Mouse (Mus musculus) c-Kit-positive CD71-positive TER-119-positive erythroid progenitor cells, embryonic 14.5 days (primary cell): Measurements from ENCODE around the gene Proser2.

ENCODE experiments used
- DNase-seq: peaks from one replicate; pipeline ENCODE4 v3.0.0-alpha.2; 2013; ENCODE audit warnings: low spot score

Gene Proser2

DNA sequence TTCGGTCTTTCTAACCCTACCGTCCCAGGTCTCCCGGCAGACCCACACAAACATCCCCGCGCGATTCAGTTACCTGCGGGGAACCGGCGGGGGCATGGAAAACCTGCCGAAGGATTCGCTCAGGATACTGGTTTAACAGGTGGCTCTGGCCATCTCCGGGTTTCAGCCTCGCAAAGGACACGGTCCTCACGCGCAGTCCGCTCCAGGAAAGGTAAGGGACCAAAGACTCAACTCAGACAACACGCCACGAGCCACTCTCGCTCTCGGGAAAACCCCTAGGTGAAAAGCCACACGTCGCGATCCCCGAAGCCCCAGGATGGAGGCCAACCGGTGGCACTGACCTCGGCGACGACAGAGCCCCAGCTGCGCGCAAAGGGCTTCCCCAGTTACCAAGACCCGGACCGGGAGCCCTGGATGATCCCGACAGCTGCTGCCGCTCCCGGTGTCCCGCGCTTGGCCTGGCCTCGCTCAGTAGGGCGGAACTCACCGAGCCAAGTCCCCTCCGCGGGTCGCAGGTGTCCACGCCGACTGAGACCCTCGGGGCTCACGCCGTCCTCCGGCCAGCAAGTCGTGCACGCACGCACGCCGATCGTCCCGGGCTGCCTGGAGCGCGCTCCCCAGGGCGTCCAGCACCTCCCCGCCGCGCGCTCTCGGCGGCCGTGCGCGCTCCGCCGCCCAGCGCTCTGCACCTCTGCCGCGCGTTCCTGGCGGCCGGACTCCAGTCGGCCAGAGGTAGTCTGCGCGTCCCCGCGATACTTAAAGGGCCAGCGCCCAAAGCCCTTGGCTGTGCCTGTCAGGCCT, at the start of gene Proser2:
Gene Proser2, minus strand, starts transcription at position 657 of the 801 bp plus-strand sequence.
- peak; percentile 11 for DNase-seq

DNA sequence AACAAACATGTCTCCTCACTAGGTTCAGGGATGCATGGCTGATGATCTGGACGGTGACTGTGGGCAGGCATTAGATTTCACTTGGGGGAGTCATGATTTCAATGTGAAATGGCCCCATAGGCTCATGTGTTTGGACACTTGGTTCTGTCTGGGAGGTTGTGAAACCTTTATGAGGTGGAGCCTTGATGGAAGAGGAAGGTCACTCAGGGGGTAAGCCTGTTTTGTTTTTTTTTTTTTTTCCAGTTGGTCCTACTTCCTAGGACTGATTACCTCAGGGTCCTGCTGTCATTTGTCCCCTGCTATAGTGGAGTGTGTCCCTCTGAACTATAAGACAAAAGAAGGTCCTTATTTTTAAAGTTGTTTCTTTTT, 49.7 kb upstream of the Proser2 start:
- no peak for DNase-seq

DNA sequence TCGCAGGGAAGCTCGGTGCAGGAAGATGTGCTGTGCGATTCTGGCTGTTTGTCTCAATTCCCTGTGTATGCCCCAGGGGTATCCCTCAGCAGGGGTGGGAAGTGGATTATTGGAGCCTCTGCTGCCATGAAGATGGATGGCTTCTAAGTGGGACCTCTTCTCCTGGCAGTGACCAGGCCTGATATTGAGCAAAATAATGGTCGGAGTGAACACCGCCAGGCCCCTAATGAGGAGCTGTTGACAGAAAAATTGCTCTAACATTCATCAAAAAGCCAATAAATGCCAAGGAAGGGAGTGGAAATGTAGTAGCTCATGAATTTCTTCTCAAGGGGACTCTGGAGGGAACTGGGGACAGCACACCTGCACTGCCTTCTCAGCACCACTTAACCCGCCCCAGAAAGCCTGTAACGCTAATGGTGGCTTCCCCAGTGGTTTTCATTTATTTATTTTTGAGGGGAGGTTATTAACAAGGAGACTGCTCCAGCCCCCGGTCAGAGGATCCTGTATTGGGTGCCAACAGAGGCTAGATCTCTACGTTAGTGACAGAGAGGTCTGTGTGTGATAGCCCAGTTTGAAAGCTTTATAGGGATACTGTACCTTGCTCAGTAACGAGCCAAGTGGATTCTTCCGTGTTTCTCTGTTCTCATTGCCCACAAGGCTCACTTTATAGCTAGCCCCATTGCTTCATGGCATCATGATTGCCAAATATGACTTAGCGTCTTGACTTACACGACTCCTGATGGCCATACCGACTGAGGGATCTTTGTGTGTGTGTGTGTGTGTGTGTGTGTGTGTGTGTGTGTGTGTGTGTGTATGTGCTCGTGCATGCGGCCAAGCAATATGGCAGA, 49.1 kb upstream of the Proser2 start:
- DNase-seq, result no peak

DNA sequence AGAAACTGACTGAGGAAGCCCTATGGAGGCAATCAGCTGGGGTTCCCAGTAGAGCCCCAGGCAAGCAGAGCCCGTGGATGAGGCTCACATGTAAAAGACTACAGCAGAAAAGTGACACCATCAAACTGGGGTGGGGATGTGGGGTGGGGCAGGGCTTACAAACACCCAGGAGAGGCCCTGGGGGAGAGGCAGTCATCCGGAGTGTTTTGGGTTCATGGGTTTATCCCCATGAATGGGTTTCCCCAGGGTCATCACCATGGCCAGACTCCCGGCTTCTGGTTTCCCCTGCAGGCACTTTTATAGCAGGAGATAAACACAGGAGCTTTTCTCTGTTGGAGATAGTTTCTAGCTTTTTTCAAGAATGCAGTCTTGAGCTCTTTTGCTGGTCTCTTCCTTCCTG, 43.0 kb upstream of the Proser2 start:
- no peak for DNase-seq

DNA sequence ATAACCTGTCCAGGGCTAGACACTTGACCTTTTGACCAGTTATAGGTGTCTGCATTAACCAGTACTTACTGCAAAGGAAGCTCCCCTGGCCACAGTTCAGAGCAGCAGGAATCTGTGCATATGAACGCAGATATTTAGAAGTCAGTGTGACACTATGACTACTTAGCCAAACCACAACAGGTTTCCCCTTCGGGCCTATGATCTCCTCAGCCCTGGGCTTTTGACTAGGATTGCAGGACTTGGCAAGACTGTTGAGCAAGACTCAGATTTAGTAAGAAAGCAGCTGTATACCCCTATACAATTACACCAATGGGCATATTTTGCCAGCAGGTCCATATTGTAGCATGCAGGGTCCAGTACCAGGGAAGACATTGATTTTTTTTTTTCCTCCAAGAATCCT, 38.5 kb upstream of the Proser2 start:
- DNase-seq, result no peak

DNA sequence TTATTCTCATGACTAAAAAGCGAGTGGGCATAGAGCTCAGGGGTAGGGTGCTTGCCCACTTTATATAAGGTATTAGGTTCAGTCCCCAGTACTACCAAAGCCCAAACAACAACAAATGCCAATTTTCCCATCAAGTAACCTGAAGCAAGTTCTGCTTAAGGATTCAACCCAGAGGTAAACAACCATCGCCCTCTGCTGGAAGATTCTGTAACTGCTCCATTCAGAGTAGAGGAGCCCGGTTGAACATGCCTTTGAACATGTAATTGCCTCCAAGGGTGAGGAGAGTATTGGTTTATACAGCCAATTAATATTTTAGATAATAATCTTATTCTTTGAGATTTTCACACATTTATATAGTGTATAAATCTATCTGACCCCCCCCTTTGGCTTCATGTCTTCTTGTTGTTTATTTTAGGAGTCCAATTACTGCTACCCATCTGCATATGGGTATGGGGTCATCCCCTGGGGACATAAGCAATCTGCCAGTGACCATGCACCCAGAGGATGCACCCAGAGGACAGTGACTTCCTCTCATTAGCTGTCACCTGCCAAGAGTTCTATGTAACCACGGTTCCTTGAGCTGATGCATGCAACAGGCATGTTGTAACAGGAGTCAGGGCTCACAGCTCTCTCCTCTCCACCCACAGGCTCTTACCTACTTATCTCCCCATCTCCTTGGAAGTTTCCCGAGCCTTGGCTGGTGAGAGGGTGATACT, 38.0 kb upstream of the Proser2 start:
- DNase-seq, result peak; percentile 60

DNA sequence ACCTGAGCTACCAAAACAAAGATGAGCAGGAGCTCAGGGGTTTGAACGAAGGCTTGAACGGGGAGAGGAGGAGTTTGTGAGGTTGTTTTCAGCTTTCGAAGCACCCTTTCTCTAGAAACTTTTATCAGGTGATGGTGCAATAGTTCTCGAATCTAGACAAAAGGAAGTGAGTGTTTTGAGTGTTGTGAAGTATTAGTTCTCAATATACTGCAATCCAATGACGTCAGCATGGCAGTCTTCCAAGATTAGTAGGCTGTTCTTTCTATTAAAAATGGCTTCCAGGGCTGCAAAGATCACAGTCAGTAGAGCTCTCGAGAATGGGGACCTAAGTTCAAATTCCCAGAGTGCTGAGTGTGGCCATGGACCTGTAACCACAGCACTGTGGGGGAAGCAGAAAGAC, 35.8 kb upstream of the Proser2 start:
- DNase-seq, result no peak

DNA sequence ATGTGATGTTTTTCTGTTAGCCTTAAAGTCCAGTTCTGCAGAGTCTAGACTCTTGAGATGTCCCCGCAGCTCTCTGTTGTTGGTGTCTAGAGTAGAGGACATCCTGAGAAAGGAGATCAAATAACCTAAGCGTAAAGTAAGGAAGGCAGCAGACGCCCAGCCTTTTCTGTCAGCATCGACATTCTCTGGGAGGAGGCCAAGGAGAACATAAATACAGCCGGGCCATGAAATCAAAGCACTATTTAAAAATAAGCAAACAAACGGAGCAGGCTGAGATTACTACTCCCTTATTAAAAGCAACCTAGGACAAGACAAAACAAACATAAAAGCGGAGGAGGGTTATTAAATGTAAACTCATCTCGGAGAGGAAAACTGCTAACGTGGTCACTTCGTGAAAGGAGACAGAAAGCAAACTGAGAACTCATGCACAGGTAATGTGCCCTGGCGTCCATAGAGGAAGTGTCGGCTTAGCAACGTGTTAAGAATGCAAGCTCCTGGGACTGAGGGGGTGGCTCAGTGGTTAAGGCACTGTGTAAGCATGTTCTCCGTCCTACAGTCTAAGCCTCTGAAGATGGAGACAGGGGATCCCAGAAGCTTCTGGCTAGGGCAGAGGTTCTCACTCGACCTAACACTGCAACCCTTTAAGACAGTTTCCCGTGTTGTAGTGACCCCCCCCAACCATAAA, 34.7 kb upstream of the Proser2 start:
- DNase-seq, result no peak

DNA sequence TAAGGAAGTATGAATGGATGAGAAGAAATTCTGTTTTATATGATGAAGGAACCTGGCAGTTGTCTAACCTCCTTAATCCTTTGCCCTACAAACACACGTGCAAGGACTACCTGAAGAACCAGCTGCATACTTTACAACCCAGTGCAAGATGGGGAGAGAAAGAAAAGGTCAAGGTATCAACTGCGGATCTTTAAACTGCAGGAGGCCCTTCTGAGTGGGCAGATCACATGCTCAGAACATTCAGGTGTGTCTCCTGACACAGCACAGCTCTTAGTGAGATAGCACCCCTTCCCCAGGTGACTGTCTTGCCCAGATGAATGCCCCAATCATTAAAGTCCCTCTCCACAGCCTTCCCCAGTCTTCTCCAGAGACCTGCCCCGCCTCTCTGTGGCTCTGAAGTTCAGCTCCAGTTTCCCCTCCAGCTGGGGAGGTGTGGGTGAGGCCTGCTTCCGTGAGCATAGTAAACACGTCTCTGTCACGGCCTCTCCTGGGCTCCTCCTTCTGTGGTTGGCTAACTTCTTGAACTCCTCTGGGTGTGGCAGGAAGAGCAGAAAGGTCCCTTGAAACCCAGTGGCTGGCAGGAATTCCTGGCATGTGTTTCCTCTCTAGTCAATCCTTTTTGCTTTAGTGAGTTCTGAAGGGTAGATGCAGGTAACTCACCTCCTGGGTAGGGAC, 32.5 kb upstream of the Proser2 start:
- no peak for DNase-seq

DNA sequence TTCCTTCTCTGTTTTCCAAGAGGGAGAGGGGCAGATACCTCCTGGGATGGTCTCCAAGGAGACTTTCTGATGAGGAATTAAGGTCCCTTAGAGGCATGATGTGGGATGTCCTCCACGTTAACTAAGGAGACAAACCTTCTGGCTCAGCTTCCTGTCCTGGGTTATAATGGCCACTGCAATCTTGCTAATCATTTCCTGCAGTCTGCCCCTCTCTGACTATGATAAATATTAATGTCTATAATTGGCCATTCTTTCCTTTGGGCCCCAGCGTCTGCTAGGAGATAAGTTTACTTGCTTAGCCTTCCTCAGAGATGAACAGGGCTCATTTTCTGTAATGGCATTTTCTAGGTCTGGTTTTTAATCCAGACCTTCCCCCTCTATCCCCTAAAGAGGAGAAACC, 29.7 kb upstream of the Proser2 start:
- DNase-seq, result no peak

DNA sequence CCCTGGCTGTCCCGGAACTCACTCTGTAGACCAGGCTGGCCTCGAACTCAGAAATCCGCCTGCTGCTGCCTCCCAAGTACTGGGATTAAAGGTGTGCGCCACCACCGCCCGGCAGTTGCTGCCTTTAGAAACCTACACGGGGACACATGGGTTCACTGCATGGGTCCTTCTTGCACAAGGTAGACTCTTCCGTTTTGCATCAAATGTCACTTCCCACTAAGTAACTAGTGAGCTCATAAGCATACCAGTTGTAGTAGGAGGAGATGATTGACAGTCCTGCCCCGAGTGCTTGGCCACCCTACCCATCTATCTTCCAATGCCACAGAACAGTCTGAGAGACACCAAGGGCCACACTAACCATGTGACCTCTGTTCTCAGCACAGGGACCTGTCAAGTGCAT, 29.2 kb upstream of the Proser2 start:
- DNase-seq, result no peak

DNA sequence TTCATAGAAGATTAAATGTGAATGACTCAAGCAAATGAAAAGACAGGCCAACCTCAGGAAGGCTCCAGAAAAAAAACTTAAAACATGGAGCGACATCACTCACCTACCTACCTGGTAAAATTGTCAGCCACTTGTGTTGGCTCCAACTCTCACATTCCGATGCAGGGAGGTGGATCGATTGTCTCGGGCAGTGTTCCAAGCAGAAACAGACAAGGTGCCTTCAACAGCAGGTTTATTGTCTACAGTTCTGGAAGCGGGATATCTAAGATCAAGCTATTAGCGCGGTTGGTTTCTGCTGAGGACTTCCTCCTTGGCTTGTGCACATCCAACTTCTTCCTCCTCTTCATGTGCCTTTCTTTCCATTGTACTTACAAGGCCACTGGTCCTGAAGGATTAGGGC, 27.6 kb upstream of the Proser2 start:
- no peak for DNase-seq

DNA sequence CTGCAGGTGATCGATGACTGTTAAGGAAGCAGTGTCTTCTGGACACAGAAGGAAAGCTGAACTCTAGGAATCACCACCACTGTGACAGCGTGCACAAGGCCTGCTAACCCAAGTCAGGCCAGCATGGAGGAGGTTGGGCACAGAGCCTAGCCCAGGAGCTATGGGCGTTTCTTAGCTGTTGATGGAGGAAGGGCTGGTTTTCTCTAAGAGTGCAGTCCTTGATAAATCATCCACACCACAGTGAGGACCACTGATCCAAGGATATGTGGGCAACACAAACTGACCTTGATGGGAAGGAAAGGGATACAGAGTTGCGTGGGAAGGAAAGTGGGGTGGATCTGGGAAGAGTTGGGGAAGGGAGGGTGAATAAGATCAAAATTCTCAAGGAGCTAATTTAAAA, 27.2 kb upstream of the Proser2 start:
- no peak for DNase-seq

DNA sequence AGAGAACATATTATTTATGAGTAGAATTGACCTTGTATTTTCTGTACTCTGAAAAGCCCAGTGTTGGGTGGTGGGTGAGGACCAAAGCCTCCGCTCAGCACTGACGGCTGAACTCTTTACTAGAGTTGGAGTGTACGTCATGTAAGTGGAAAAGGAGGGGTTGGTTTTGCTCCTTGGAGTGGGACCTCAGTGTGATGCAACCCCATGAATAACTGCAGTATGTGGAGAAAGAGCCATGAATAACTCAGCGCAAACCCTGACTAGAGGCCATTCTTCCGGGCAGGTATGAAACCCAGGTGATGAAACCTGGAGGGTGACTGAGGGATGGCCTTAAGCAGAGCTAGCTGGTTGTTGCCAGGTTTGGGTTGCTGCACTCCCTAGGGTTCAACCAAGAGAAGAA, 19.8 kb upstream of the Proser2 start:
- DNase-seq, result no peak

DNA sequence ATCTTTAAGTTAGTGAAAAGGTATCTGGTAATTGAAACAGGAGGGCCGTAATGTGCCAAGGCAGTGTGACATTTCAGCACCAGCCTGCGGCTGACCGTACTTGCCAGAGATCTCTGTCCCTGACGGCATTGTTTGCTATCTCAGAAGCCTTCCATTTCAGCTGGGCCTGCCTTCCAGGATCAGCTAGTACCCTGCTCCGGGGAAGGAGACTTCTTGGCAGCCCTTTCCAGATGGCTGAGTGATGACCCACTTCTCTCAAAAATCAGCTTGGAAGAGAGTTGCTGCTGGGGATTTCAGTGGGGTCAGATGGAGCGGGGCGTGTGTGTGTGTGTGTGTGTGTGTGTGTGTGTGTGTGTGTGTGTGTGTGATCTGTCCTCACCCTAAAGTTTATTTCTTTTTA, 16.9 kb upstream of the Proser2 start:
- DNase-seq, result no peak

DNA sequence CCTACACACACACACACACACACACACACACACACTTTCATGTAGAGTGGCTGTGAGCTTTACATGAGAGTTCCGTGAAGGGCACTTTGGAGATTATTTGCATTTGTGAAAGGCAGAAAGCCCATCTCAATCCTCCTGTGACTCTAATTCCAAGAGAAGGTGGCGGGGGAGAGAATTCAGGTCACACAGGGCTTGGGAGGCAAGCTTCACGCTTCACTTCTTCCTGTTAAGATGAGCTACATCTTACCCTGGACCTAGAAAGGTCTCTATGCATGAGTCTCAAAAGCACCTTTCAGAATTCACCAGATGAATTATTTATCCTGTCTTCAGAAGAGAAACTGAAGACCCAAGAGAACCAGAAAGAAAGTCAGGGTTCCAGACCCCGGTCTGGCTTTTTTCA, 16.2 kb upstream of the Proser2 start:
- DNase-seq, result no peak

DNA sequence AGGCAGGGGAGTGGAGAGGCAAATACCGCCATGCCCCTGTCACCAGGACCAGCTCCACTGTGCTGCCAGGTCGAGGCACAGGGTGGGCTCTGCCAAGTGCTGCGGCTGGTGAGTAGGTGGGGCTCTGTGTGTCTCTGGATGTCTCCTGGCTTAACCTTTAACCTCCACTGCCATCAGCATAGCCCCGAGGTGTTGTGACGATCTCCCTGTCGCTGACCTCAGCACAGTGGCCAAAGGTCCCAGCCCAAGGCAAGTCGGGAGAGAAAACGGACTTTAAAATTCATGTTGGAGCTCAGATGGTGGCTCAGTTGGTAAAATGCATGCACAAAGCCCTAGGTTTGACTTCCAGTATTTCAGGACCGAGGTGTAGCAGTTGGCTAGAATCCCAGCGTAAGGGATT, 15.6 kb upstream of the Proser2 start:
- no peak for DNase-seq

DNA sequence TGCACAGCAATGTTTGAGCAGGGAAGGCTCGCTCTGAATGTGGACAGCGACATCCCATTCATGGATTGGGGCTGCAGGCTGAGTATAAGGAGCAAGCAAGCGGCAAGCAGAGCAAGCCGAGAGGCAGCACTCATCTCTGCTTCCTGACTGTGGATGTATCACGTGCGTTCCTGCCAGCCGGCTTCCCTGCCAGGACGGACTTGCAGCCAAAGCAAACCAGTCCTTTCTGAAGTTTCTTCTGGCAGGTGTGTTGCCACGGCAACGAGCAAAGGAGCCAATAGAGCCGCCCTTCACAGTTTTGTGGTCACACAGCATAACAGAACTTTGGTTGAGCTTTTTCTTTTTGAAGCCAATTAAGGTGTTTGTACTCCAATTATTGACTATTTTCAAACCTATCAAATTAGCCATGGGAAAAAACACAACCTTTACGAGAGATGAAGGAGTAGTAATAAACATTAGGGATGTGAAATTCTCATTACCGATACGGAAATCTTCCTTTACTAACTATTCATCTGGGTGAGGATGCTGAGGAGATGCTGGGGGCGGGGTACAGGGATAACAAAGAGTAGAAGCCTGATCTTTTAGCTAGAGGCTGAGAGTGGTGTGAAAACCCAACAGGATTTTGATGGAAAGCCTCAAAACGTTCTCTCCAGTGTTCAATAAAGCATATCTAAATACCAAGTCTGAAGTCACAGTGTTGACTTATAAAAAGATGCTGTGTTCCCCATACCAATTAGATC, 13.1 kb upstream of the Proser2 start:
- DNase-seq, result no peak

DNA sequence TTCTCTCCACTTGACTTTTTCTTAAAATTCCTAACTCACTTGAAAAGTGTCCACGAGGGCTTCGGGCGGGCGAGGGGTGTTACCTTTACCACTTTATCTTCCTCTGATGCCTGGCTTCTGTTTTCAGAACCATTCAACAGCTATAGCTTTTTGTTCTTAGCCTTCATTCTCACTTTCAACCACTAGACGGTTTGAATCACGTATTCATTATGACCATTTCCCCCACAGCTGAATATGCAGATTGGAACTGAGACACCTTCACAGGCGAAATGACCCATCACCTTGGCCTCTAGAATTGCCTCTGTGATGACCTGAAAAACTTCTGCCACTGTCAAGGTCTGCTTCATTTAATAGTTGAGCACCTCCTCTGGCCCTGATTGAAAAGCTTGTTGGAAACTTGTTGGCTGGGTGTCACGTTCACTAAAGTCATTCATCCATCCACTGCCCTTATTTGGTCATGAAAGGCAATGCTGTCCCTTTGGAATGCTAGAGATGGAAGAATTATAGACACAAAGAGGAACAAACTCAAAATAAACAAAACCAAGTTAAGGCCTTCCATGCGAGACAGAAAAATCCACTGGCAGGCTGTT, 10.7 kb upstream of the Proser2 start:
- DNase-seq, result no peak

DNA sequence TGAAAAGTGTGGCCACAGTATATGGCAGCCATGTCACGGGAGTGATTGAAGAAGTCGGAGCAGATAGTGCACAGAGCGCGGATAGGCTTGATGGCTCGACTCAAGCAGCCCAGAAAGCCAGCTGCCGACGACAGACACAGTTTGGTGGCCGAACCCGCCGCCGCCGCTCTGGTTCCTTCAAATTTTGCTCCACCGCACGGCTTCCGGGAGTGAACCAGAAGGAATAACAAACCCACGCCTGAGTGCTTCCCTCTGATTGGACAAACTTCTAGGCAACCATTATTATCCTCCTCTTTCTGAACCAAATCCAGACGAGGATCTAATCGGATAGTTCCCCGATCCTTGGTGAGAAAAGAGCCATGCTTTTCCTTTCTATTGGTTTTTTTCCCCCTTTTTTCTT, 3.9 kb upstream of the Proser2 start:
- DNase-seq, result no peak

DNA sequence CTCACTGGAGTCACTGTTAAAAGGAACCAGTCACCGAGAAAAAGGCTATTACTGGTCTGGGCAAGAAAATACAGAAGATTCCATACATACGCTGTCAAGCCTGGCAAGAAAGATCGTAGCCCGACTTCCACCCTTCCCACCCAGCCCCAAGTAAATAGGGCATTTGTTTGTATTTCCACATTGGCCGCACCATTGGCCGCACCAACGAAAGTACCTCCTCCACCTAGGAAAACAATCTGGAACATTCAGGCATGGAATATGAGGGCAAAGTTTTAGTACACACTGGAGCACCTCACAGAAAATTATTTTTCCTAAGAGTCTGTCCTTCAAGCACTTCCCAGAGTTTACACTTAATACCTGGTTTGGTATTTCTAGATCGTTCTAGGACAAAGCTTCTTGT, 1.1 kb downstream of the Proser2 start:
- no peak for DNase-seq
